Mouse (Mus musculus) liver (tissue): ENCODE results near the gene Nsun2.

Experiments
- DNase-seq: peaks from one replicate; pipeline ENCODE4 v3.0.0-alpha.2; 2020; ENCODE audit warnings: mixed read lengths

The Nsun2 gene

GRCm38 (mm10) chr13:69638108-69638626, 104.6 kb downstream of the Nsun2 start:
- no peak for DNase-seq

GRCm38 (mm10) chr13:69639251-69639650, 105.7 kb downstream of the Nsun2 start:
- DNase-seq, result no peak

- no peak for DNase-seq
Measured at GRCm38 (mm10) chr13:69640126-69640525, 106.6 kb downstream of the Nsun2 start.

- DNase-seq, result no peak
Measured at GRCm38 (mm10) chr13:69640541-69640940, 107.0 kb downstream of the Nsun2 start.

GRCm38 (mm10) chr13:69641017-69641416, 107.5 kb downstream of the Nsun2 start:
- no peak for DNase-seq

GRCm38 (mm10) chr13:69642656-69643216, 109.2 kb downstream of the Nsun2 start:
- no peak for DNase-seq

GRCm38 (mm10) chr13:69643937-69644336, 110.4 kb downstream of the Nsun2 start:
- no peak for DNase-seq

- no peak for DNase-seq
Measured at GRCm38 (mm10) chr13:69644427-69645166, 111.1 kb downstream of the Nsun2 start.

- DNase-seq, result no peak
Measured at GRCm38 (mm10) chr13:69645694-69646423, 112.3 kb downstream of the Nsun2 start.

- no peak for DNase-seq
Measured at GRCm38 (mm10) chr13:69646481-69646880, 112.9 kb downstream of the Nsun2 start.

GRCm38 (mm10) chr13:69654508-69654907, 121.0 kb downstream of the Nsun2 start:
- no peak for DNase-seq

- no peak for DNase-seq
Measured at GRCm38 (mm10) chr13:69672121-69672520, 138.6 kb downstream of the Nsun2 start.

- no peak for DNase-seq
Measured at GRCm38 (mm10) chr13:69672565-69672964, 139.0 kb downstream of the Nsun2 start.

GRCm38 (mm10) chr13:69673197-69673920, 139.8 kb downstream of the Nsun2 start:
- DNase-seq, result no peak

GRCm38 (mm10) chr13:69673921-69674618, 140.5 kb downstream of the Nsun2 start:
- DNase-seq, result no peak
